Mouse (Mus musculus) 416B (cell line): ENCODE results near the gene Cfap46.
A peak's percentile ranks its signal among the peaks of the same experiment; 100 is the strongest.

Experiments
- DNase-seq: peaks from one replicate; pipeline ENCODE4 v3.0.0; 2011; ENCODE audit warnings: low read depth

Gene Cfap46

DNA sequence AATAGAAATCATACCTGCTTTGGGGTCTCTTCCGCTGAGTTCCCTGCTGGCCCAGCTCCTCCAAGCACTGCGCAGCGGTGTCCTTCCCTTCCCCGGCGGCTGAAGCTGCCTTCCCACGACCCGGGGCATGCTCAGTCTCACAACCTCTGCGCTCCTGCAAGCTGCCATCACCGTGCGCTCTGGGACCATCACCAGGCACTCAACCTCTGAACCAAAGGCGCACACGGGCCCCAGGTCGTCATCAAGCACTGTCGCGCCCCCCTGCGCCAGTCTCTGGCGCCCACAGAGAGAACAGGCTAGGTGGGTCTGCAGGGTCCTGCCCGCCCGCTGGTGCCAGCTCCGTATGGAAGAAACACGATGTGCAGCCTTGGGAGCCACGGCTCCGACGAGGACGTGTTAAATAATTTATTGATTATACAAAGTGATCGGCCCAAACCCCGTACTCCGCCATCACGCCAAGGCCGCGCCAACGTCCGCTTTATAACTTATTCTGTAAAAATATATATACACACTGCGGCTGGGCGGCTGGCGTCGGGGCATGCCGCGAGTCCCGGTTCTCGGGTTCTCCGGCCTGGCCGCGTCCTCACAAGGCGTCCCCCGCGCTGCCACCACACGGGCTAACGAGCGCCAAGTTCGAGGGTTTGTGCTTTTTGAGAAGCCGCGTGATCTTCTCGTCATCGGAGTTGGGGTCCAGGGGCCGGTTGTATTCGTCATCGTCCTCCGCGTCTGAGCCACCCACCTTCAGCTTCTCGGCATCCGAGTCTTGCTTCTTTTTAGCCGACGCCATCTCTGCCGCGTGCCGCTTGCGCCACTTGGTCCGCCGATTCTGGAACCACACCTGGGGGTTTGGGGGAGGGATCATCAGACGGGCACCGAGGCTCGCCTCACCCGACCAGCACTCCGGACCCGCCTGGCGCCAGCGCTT, 102.5 kb downstream of the Cfap46 start:
- no peak for DNase-seq

DNA sequence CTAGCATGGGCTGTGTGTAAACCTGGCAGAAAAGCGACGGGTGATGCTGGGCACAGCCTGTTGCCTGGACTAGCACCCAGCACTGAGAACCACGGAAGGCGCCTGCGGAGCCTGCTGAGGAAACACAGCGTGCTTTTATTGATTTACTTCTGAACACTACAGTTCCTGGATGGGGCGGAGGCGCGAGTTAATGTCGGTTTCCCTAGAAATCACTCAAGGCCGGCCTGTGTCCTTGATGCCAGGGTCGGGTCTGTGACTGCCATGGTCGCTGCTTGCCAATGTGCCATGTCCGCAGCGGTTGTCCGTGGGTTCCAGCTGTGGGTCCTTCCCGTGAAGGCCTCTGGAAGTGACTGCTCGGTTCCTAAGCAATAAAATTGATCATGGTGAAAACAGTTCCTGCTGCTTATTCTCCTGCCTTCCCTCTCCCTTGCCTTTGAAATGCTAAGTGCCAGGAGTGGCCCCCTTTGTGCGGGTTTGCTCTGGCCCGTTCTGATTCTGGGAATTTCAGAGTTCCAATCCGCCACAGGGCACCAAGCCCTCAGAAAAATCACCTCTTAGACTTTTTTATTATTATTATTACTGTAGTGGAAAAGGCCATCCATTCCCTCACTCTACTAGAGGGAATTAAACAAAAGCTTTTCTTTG, 104.2 kb downstream of the Cfap46 start:
- DNase-seq = no peak

DNA sequence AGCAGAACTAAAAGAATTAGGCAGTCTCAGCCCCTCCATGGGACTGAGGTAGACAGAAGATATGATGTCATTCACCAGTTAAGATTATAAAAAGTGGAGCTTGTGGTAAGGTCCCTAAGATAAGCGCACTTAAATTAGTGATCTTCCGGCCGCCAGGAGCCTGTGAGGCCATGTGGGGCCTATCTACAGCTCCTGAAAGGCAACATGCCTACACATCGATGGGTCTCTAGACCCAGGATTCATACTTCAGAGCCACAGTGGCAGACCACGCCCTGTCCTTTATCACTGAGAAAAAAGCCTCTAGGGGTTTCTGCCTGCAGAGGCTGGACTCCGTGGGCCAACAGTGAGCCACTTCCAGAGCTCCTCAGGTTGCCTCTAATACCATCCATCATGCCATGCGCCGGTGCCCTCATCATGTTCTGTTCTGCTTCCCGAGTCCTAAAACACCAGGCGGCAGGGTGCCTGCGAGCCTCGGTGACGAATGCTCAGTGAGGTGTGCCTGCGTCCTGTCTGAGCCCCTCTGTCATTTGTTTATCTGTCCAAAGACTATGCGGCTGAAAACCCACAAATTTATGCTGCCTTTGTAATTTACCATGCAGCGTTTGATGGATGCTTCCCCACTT, 107.4 kb downstream of the Cfap46 start:
- no peak for DNase-seq

DNA sequence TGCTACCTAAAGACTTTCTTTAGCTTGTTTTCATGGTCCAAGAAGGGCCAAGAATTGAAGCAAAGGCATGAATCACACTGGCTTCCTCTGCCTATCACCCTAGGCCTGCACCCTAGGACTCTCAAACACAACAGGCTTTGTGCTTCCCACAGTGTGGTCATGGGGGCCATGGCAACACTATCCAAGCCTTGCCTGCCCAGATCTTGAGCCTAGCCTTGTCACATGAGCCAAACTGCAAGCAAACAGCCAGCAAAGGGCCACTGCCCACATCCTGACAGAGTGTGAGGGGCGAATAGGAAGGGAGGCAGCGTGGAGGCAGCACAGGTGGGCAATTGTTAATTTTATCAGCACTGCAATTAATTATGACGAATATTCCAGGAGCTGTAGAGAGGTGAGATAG, 111.0 kb downstream of the Cfap46 start:
- DNase-seq = peak; percentile 8

DNA sequence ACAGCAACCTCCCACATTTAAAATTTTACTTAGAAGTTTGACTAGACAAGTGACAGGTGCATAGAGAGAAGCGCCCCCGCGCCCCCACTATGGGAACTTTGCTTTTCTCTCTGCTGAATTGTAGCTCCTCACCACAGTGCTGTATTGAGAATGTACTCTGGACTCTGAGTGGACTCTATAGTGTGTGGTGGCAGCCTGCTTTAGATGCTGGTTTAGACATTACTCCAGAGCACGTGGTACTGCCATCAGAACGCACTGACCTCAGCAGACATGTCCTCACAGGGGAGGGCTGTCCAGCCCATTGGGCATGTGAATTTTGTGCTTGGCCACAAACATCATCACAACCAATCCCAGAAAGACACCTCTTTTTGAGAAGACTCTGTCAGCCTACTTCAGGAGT, 112.8 kb downstream of the Cfap46 start:
- DNase-seq = no peak

DNA sequence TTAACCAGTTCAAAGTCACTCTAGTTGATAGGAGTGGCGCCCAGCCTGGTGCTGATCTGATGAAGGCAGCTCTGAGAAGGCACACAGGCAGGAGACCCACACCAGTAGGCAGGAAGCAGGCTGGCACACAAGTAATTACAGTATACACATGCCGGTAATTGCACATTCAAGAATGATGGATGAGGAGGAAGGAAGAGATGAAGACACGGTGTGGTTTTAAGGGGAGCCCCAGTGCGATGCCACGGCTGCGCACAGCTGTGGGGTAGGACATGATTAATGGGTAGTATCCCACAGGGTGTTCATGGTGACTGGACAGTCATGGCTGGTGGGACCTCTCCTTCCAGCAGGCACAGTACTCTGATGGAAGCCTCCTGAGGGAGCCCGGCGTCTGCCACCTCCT, 117.1 kb downstream of the Cfap46 start:
- peak; percentile 46 for DNase-seq

DNA sequence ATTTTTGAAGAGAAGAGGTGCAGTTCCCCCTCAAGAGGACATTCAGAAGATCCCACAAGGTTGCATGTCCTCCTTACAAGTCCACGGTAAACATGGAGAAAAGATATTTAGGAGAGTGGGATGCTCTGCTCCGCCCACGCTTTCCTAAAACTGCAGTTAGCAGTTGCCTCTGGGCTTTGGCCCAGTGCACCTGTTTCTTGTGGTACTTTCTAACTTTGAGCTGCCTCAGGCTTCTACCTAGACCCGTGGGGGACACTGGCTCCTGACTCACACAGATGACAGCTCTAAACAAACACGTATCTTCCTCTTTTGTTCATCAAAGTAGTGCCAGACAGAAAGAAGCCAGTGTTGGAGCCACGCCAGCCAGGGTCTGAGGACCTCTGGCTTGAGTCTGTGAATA, 117.6 kb downstream of the Cfap46 start:
- peak; percentile 31 for DNase-seq

DNA sequence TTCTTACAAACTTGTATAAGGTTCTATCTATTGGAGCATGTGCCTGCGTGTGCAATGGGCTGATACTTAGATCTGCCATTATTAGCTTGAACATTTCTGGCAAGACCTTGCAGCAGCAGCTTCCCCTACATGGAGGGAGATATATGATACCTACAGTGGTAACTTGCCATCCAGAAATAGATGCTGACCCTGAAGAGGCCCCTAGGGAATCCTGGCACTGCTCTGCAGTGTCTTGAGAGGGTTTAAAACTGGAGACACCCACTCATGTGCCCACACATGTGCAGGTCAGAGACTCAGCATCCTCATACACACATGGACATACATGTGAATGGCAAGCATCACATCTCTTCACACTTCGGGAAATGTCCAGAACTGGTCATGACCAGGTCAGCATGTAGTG, 119.5 kb downstream of the Cfap46 start:
- DNase-seq = no peak

DNA sequence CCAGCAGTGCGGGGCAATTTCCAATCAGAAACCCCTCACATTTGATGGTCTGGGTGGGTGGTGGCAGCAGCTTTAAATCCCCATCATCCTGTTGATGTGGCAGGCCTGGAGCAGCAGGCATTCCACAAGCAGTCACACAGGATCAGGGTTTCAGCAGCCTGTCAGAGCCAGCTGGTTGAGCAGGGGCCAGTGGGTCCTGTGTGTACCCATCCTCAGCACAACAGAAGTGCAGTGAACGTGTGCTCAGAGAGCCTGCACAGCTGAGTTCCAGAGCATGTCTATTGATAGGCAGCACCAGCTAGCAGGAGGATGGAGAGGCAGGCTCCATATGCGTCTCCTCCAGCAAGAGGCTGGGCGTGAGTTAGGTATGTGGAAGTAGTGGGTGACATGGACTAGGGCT, 120.2 kb downstream of the Cfap46 start:
- DNase-seq = no peak

DNA sequence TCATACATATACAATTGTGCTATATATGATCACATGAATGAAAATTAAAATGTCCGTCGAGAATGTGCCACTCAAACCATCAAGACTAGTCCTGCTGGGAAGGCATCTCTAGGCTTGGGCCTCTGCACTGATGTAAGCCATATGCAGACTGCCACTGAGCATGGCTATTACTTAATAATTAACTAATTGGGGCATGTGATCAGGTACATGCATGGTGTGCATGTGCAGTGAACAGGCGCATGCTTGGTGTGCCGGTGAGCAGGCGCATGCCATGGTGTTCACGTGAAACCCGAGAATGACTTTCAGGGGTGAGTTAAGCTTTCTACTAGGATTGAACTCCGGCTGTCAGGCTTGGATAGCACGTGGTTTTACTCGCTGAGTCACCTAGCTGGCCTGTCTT, 124.0 kb downstream of the Cfap46 start:
- DNase-seq = peak; percentile 7

DNA sequence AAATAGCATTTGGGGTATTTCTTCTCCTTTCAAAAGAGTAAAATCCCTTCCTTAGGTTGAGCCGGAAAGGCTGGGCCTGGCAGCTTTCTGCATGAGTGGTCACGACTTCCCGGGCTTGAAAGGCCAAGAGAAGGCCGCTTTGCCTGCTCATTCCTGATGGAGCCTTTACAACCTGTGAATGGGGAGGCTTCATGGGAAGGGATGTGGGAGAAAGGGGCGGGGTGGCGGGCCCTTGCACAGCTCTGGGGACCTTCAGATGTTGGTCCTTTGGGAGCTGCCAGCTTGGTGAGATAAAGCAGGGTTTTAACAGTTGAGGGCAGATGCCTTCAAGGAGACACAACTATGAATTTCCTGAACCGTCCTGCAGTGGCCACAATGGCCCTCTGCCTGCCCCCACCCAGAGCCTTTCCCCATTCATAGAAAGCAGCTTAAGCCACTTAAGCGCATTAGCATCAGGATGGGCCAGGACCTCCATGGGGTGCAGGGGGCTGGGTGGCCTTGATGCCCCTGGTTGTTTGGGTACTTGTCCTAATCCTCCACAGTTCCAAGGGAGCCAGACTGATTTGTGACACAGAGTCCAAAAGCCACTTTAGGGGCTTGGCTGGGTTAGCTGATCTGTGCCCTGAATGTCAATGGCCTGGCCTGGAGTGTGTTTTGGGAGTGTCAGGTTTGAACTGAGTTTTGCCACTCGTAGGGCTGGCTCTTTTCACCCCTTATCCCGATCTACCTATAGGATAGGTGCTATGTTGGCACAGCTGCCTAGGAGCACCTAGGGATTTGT, 126.7 kb downstream of the Cfap46 start:
- no peak for DNase-seq

DNA sequence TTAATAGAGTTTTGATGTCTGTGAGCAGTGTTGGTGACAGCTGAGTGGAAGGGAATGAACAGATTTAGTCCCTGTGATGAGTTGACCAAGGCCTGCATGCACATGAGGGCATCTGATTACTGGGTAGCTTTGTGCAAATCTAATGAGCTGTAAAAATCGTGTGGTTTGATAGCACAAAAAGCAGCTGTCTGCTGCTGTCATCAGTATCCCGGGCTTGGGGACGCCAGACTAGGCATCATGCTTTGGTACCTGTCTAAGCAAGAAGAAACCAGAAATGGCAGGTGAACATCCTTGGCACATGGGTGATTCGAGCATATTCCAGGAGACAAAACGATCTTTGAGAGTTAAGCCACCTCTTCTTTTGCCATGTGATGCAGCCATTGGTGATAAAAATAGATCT, 127.3 kb downstream of the Cfap46 start:
- DNase-seq = no peak

DNA sequence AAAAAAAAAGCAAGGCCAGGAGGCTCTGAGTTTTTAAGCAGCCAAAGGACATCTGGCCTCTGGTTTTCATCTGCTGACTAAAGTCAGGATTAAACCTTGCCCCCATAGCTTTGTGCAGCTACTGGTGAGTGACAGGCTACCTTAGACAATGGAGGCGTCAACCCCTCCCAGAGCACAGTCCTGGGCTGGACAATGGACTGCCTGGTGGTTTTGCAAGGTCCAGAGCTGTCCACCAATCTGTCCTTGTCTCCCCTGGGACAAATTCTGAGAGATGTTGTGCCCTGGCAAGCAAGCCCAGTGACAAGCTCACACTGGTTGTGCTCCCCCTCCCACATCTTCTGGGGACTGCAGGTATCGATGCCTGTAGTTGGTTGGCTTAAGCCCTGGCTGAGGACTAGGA, 132.1 kb downstream of the Cfap46 start:
- DNase-seq = no peak
